Mouse (Mus musculus) liver, adult 2 months (tissue): ENCODE data around the gene Cfap97d2.

Experiments used
- CTCF ChIP-seq: fragments of 200-500 bp; IDR thresholded peaks from 2 replicates; pipeline ENCODE4 v1.5.1; 2011; ENCODE audit warnings: low read depth, low read length, control low read depth
- POLR2A ChIP-seq: fragments of 200-500 bp; IDR thresholded peaks from 2 replicates; pipeline ENCODE4 v1.6.1; 2011; ENCODE audit warnings: low read length, control low read depth; ENCODE audit not compliant: insufficient read depth; ENCODE audit errors: extremely low read depth

GRCm38 (mm10) chr8:13692302-13693066 lies 13.2 kb upstream of the Cfap97d2 start:
- no peak for TF ChIP-seq CTCF
- TF ChIP-seq POLR2A, result no peak
